Mouse (Mus musculus) CD4-positive helper T cell, adult 2 months (primary cell): ENCODE data around the gene Banp.
A peak's percentile ranks its signal among the peaks of the same experiment; 100 is the strongest.

Experiments used
- DNase-seq: peaks from one replicate; pipeline ENCODE4 v3.0.0-alpha.2; 2012; ENCODE audit warnings: low read depth, missing footprints, low spot score

Gene Banp

DNA sequence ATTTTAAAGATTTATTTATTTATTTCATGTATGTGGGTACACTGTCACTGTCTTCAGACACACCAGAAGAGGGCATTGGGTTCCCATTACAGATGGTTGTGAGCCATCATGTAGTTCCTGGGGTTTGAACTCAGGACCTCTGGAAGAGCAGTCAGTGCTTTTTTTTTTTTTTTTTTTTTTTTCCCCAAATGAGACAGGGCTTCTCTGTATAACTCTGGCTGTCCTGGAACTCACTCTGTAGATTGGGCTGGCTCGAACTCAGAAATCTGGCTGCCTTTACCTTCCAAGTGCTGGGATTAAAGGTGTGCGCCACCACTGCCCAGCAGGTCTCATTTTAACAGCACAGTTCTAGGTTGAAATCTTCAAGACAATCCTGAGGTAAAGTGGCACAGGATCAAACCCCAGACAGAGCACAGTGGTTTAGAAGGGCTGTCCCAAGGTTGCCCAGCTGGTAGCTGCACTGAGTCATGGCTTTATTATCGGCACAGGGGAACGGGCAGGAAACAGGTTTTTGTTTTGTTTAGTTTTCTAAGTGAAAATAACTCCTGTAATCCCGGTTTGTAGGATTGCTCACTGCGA lies at the start of gene Banp:
Gene Banp (plus strand): TSS at position 529 of the 579 bp plus-strand sequence.
- DNase-seq: no peak

DNA sequence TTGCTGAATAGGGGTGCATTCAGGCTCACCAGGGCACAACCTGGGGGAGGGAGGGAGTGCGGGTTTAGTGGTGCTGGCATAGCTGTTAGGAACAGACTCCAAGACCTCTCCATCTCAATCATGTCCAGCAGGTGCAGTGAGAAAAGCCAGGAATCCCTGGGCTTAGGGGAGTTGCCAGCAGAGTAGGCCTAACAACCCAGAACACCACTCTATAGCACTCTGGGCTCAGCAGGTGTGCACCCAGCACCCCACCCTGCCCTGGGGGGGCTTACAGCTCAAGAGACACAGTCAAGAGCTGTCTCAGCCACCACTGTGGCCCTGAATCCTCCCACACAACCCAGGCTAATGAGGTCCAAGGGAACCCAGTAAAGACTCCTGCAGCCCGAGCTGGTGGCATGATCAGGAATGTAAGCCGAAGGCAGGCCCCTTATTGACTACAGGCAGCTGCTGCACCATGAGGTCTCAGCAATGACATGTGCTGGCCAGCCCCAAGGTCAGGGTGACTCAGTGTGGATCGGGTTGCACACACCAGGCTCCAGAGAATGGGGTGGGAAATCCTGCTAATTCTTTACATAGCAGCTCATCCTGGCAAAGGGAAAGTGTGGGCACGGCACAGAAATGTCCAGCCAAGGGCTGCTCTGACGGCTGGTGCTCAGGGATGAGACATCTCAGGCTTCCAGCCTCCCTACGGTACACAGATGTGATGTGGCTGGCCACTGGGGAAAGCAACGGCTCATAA lies 47.9 kb upstream of the Banp start:
- no peak for DNase-seq

- DNase-seq: no peak
Observed at GRCm38 (mm10) chr8:121903977-121904376, 45.6 kb upstream of the Banp start.

DNA sequence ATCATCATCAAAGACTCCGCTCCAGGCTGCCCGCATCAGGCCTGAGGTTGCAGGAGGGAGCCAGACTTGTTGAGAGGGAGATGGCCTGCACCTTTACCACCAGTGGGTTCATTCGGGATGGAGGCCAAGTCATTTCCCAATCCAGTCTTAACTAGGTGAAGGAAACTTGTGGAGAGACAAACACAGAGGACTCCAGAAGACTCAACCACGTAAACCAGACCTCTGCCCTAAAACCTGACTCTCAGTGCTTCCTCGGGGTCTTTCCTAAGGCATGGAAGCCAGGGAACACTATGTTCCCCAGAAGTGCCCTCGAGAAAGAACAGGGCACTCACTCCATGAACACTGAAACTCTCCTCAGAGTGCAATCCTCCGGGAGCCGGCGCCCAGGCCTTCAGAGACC lies 44.6 kb upstream of the Banp start:
- no peak for DNase-seq

DNA sequence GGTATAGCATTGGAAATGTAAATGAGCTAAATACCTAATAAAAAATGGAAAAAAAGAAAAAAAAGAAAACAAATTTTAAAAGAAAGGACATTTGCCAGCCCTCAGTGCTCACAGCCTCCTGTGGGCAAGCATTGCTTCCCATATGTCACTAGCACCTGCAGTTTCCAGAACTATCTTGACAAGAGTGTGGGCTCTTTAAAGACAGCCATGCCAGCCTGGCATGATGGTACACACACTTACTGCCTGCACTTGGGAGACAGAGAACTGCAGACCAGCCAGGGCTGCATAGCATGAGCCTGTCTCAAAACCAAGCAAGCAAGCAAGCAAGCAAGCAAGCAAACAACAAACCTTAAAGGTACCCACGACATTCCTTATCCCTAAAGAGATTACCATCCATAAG lies 44.1 kb upstream of the Banp start:
- DNase-seq: no peak

DNA sequence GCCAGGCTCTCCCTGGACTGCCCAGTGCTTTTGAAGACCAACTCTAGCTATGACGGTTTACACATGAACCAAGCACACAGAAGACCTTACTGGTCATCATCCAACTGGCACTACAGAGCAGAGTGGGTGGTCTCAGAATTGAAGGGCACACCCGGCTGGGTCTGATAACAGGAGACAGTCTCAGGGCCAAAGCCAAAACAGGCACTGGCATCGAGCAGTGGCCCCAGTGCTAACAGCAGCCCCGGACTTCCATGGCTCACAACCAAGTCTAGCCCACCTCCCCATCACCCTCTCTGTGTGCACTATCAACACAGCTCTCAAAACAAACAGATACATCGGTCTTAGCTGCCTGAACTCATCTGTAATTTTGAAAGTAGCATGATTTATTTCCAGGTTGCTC lies 43.7 kb upstream of the Banp start:
- no peak for DNase-seq

- peak; percentile 78 for DNase-seq
Observed at GRCm38 (mm10) chr8:121906542-121907512, 42.7 kb upstream of the Banp start.

- peak; percentile 97 for DNase-seq
Observed at GRCm38 (mm10) chr8:121907587-121908248, 41.8 kb upstream of the Banp start, which contains the start of gene Slc7a5. Slc7a5 (minus strand) TSS chr8:121907694.

- peak; percentile 62 for DNase-seq
Observed at GRCm38 (mm10) chr8:121908378-121909147, 41.0 kb upstream of the Banp start.

GRCm38 (mm10) chr8:121909148-121909541 lies 40.4 kb upstream of the Banp start:
- DNase-seq: no peak

- DNase-seq: peak; percentile 84
Observed at GRCm38 (mm10) chr8:121909663-121910062, 39.9 kb upstream of the Banp start.

GRCm38 (mm10) chr8:121911400-121911799 lies 38.1 kb upstream of the Banp start:
- no peak for DNase-seq

GRCm38 (mm10) chr8:121911987-121912386 lies 37.6 kb upstream of the Banp start:
- DNase-seq: no peak

DNA sequence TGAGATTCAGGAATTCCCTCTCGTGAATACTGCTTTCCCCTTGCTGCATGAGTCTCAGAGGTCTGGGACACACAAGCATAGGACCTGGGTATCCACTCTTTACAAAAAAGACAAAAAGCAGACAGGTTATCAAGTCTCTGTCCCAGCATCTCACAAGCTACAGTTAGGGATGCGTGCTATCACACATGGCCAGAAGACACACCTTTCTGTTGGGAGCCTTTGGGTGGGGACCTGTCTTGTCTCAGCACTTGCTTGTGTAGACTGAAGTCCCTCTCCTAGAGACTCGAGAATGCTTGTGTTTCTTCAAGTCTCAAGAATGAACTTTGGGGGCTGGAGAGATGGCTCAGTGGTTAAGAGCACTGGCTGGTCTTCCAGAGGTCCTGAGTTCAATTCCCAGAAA lies 36.7 kb upstream of the Banp start:
- DNase-seq: no peak

DNA sequence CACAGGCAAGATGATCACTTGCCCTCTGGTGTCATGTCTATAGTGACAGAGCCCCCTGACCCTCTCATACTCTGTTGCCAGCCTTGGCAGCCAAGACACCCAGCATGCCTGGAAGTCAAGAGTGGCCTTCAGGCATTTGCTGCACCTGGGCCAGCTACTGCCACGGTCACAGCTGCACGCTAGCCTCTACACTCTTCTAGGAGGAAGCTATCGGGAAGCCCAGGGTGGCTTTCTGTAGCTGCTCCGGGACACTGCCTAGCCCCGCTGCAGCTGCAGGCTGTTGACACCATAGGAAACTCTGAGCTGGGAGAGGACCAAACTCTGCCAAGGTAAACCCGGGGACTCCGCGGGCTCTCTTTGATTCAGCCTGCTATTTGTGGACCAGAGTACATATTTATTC lies 36.2 kb upstream of the Banp start:
- no peak for DNase-seq

- DNase-seq: no peak
Observed at GRCm38 (mm10) chr8:121919158-121919557, 30.4 kb upstream of the Banp start.

DNA sequence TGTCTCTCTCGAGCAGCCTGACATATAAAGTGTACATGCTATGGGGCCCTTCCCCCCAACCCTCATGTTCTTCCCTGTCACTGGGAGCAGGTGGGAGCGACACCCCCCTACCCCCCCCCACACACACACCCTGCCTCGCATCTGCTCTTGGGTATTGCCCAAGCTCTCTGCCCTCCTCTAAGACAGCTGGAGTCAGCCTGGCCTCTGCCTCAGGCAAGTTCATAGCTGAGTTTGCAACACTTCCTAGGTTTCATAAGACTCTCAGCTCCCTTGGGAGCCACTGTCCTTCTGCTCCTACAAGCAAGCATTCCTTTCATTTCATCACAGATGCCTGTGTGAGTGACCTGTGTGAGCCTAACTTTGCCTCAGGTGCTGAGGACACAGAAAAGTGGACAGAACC lies 29.8 kb upstream of the Banp start:
- no peak for DNase-seq

DNA sequence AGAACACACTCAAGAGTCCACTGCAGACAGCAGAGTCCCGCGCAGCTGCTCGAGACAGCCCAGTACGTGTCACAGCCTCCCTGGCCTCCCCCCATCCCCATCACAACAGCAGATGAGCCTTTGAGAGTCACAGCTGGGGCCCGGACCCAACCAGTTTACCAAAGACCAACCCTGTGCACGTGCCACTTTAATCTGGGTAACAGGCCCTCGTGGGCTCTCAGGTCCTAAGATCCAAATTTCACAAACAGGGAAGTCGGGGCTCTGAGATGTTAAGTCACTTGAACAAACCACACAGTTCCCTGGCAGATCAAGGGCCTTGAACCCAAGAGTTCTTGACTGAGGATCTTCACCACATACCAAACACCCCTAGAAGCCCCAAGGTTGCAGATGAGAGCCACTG lies 28.0 kb upstream of the Banp start:
- no peak for DNase-seq

DNA sequence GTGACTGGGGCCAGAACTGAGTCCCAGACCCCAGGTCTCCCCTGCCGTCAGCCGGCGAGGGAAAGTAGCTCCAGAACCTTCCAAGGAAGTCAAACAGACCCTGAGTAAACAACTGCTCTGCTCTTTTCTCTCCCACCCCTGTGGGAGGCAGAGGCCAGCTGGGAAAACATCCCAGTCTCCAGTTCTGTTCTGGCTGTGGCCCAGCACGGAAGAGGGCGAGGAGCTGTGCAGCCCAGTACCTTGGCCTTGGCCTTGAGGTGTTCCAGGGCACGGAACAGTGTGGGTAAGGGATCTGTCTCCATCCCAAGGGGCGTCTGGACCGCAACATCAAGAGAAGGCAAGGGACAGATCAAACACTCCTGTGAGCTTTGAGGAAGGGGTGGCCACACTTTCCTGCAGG lies 27.4 kb upstream of the Banp start:
- no peak for DNase-seq

DNA sequence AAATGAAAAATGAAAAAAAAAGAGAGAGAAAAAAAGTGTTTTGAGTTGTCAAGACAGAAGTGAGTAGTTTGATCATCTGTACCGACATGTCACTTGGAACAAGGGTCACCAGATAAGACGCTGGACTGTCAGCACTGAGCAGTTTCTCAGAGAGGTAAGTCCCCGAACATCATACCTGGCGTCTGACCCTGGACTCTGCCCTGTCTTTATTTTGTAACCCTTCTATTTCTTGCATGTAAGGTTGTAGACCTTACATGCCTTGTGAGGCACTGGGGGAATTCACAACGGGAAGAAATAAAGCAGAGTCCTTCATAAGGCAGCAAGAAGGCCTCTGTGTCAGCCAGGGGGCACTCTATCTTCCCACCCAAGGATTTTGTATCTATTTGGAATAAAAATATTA lies 24.9 kb upstream of the Banp start:
- no peak for DNase-seq

DNA sequence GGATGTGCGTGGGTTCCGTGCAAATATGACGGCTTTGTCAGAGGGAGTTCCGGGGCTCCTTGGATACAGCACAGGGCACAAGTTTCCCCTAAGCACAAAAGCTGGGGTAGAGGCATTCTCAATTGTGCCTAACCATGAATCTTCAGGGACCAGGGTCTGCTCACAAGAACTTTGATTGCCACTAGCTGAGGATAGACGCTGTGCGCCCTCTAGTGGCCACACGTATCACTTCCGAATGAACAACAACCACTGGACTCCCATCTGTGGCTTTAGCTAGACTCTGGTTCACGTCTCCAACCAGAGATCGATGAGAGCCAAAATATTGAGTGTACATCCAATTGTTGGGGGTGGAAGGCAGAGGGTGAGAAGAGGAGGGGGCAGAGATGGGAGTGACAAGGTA lies 23.9 kb upstream of the Banp start:
- DNase-seq: peak; percentile 70
